Mouse (Mus musculus) layer of hippocampus, postnatal 25 days (tissue): ENCODE data around the gene Vamp2. TPM values are rescaled to one million over a fixed set of nuclear protein-coding genes. Genes with fewer than 3 reads are reported as not detected.

Source experiments
- DNase-seq, 2 experiments: peaks; one replicate each; pipeline ENCODE4 v3.0.0; 2022; ENCODE audit warnings: mixed read lengths in 2 of 2, low spot score in 1 of 2; ENCODE audit errors: extremely low spot score in 1 of 2
- total RNA-seq, 2 experiments: library from RNA; stranded (reverse); gene quantifications; 2 replicates each; pipeline ENCODE4 v1.2.3; 2021

Gene Vamp2
- total RNA-seq, 2 experiments from 2014 or later: 978 to 1,010 TPM

GRCm38 (mm10) chr11:69123693-69124497 lies 35.6 kb downstream of the Vamp2 start:
- DNase-seq: peak; percentile 95 to 97

GRCm38 (mm10) chr11:69124498-69124847 lies 36.2 kb downstream of the Vamp2 start:
- peak in 1 of 2 experiments; percentile 74 for DNase-seq

- DNase-seq: peak; percentile 70 to 79
Measured at GRCm38 (mm10) chr11:69125041-69125851, 37.0 kb downstream of the Vamp2 start.

GRCm38 (mm10) chr11:69125852-69125918 lies 37.4 kb downstream of the Vamp2 start, which contains the start of gene Aloxe3:
TSS of gene Aloxe3 (plus strand) at chr11:69125896.
- DNase-seq: no peak

DNA sequence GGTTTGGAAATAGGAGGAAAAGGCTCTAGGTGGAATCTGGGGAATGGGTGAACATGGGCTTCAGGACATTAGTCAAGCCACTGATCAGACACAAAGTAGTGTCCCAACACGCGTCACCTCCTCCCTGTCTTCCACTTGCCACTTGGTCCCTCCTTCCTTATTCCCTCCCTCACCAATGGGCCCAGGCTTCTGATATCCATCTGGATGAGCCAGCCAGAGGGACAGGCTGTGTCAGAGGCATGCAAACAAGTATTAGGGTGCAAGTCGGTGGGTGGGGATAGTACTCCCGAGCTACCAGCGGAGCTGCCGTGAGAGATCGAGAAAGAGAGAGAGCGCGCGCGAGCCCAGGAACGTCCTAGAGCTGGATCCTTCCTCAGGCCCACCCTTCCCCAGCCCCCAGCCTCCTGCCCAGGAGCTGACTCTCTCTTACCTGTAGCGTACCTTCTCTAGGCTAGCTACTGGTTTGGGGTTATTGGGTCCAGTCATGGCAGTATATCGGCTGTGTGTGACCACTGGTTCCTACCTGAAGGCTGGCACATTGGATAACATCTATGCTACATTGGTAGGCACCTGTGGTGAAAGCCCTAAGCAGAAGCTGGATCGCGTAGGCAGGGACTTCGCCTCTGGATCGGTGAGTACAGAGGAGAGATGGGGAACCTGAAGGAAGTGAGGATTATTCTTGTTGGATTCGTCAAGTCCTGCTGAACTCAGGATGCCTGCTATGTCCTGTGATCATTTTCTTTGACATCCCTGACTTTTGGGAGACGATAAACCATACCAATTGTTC lies 37.8 kb downstream of the Vamp2 start:
- no peak for DNase-seq

GRCm38 (mm10) chr11:69126706-69127095 lies 38.4 kb downstream of the Vamp2 start:
- no peak for DNase-seq

DNA sequence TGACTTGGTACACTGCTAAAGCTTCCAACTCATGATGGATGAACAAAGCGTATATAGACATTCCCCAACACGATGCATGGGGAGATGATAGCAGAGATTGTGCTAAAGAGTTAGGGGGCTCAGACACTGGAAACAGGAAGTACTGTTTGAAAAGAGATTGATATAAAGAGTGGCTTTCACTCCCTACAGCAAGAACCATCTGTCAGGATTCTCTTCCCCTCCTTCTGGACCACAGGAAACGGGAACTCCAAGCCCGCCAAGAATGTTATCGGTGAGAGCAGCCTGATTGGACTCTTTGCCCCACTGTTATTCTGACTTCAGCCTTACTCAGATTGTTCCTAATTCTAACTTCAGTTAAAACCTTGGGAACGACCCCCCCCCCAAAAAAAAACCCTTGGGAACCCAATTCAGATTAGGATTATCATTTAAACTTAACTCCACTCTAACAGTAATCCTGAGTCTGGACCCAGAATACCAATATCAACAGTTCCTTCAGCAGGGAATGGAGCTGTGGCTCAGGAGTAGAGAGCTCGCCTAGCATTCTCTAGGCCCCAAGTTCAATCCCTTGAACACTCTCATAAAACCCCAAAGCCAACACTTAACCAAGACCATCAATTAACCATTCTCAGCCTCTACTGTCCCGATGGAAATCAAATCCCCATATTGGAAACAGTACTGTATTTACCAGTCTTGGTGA lies 40.3 kb downstream of the Vamp2 start:
- no peak for DNase-seq

GRCm38 (mm10) chr11:69133566-69133922 lies 45.3 kb downstream of the Vamp2 start:
- no peak for DNase-seq

- peak; percentile 64 to 77 for DNase-seq
Measured at GRCm38 (mm10) chr11:69133923-69134621, 45.8 kb downstream of the Vamp2 start.

GRCm38 (mm10) chr11:69134622-69134968 lies 46.3 kb downstream of the Vamp2 start:
- no peak for DNase-seq

DNA sequence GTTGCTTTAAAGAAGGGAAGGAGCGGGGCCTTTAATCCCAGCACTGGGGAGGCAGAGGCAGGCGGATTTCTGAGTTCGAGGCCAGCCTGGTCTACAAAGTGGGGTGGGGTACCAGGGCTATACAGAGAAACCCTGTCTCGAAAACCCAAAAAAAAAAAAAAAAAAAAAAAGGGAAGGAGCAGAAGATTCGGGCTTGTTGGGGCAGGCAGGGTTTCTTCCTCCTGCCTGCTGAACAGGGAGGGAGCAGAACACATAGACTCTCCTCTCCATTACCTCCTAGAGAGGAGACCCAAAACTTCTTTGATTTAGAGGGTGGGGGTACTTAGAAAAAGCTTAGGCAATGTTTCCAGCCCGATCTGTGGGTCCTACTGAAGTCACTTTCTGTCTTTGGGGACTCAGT lies 47.1 kb downstream of the Vamp2 start:
- no peak for DNase-seq

Other genes with a start within 250 kb of the Vamp2 start
- 10 to 100 TPM; 88.5 to 90.3 TPM for gene Ndel1, start 216.6 kb upstream of the Vamp2 start, total RNA-seq
- gene Rnf222, start 199.9 kb upstream of the Vamp2 start, total RNA-seq: not detected
- 100 to 1,000 TPM; 627 to 764 TPM for gene Rpl26, start 186.9 kb upstream of the Vamp2 start, total RNA-seq
- gene Odf4, start 161.4 kb upstream of the Vamp2 start, total RNA-seq: not detected
- gene Arhgef15, start 131.0 kb upstream of the Vamp2 start, total RNA-seq: 1 to 10 TPM; 5.8 to 6.9 TPM
- 1 to 10 TPM; 4.4 to 7.6 TPM for gene Slc25a35, start 120.4 kb upstream of the Vamp2 start, total RNA-seq
- 10 to 100 TPM; 15.1 to 18.1 TPM for gene Rangrf, start 113.3 kb upstream of the Vamp2 start, total RNA-seq
- 10 to 100 TPM; 18.9 to 29.3 TPM for gene Pfas, start 80.0 kb upstream of the Vamp2 start, total RNA-seq
- 10 to 100 TPM; 35.5 to 36.0 TPM for gene Ctc1, start 72.6 kb upstream of the Vamp2 start, total RNA-seq
- 1 to 10 TPM in 1 of 2 experiments, under 1 TPM in 1; 0.85 to 1.0 TPM for gene Aurkb, start 42.8 kb upstream of the Vamp2 start, total RNA-seq
- 10 to 100 TPM; 27.4 to 31.4 TPM for gene Borcs6, start 28.8 kb upstream of the Vamp2 start, total RNA-seq
- gene Tmem107, start 17.7 kb upstream of the Vamp2 start, total RNA-seq: 10 to 100 TPM; 21.1 to 21.6 TPM
- gene Per1, start 6.7 kb downstream of the Vamp2 start, total RNA-seq: 10 to 100 TPM; 70.1 to 89.0 TPM
- gene Hes7, start 31.9 kb downstream of the Vamp2 start, total RNA-seq: under 1 TPM; 0.80 to 0.96 TPM
- gene 9130213A22Rik, start 34.1 kb downstream of the Vamp2 start, total RNA-seq: under 1 TPM; 0.68 to 0.89 TPM
- 1 to 10 TPM; 5.2 to 6.8 TPM for gene Aloxe3, start 37.4 kb downstream of the Vamp2 start, total RNA-seq
- 1 to 10 TPM; 4.0 to 7.2 TPM for gene Alox12b, start 68.5 kb downstream of the Vamp2 start, total RNA-seq
- 1 to 10 TPM; 6.0 to 8.2 TPM for gene Alox8, start 109.4 kb downstream of the Vamp2 start, total RNA-seq
- 1 to 10 TPM; 1.7 TPM for gene Gucy2e, start 148.5 kb downstream of the Vamp2 start, total RNA-seq
- gene Cntrob, start 235.3 kb downstream of the Vamp2 start, total RNA-seq: 10 to 100 TPM; 11.2 to 15.6 TPM
- 10 to 100 TPM; 63.5 to 68.4 TPM for gene Trappc1, start 235.5 kb downstream of the Vamp2 start, total RNA-seq
- gene Kcnab3, start 237.8 kb downstream of the Vamp2 start, total RNA-seq: 10 to 100 TPM; 23.3 to 24.4 TPM